Mouse (Mus musculus) CH12.LX (cell line): Measurements from ENCODE around the gene Spx.

Source experiments
- CTCF ChIP-seq, 2 experiments: IDR thresholded peaks in 1 of 2; conservative IDR thresholded peaks in 1 of 2; 2 replicates each; pipeline ENCODE4 v1.5.1; 2011 to 2012; ENCODE audit warnings: low read depth in 2 of 2, low read length in 2 of 2, improper control_type of control experiment in 1 of 2, inconsistent platforms in 1 of 2, mild to moderate bottlenecking in 1 of 2, moderate library complexity in 1 of 2
- EP300 ChIP-seq: IDR thresholded peaks from 2 replicates; pipeline ENCODE4 v1.6.1; 2011; ENCODE audit warnings: low read length, improper control_type of control experiment
- HCFC1 ChIP-seq: IDR thresholded peaks from 2 replicates; pipeline ENCODE4 v1.6.1; 2012; ENCODE audit warnings: low read depth, mild to moderate bottlenecking, inconsistent platforms, low read length, improper control_type of control experiment
- POLR2A ChIP-seq: IDR thresholded peaks from 2 replicates; pipeline ENCODE4 v1.6.1; 2011; ENCODE audit warnings: low read depth, mild to moderate bottlenecking, improper control_type of control experiment, low read length
- ZC3H11A ChIP-seq: IDR thresholded peaks from 2 replicates; pipeline ENCODE4 v1.6.1; 2012; ENCODE audit warnings: low read depth, mild to moderate bottlenecking, inconsistent platforms, low read length, improper control_type of control experiment

DNA sequence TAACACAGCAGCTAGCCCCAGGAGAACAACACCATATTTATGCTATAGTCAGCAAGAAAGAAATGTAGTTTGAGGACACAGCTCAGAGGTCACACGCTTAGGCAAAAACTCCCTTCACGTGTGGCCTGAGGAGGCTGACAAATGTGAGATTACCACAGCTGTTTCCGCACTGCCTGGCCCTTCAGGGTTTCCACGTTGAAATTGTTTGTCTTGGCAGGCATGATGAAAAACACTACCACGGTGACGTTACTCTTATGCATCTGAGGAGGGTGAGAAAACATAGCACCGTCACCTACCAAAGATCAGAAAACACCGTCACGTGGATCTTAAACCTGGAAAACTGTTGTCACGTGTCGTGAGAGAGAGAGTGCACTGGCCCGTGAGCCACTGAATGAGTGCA is 38.1 kb downstream of the Spx start:
- no peak for TF ChIP-seq EP300
- TF ChIP-seq CTCF (conservative IDR thresholded peaks at IDR 0.05 in 1 of 2, IDR thresholded peaks at IDR 0.05 in 1 of 2; ENCODE audit: low read depth in 2 of 2, low read length in 2 of 2): no peak
- no peak for TF ChIP-seq ZC3H11A
- no peak for TF ChIP-seq POLR2A
- no peak for TF ChIP-seq HCFC1
